Mouse (Mus musculus) MEL-GATA-1-ER (cell line): ENCODE measurements around the gene Shroom4.
"Not testable (repeated sequence)": the region's sequence is repeated elsewhere in the genome, so short reads cannot be mapped to it uniquely, and the experiment has no call there.

Source experiments
- DNase-seq: peaks from one replicate; pipeline ENCODE4 v3.0.0-alpha.2; 2012; ENCODE audit warnings: low read depth; ENCODE audit errors: extremely low read depth

The Shroom4 gene

GRCm38 (mm10) chrX:6399626-6400397 lies at the start of gene Shroom4:
Gene Shroom4 (plus strand): TSS chrX:6399854.
- DNase-seq, result no peak

GRCm38 (mm10) chrX:6356876-6357275 lies 42.8 kb upstream of the Shroom4 start:
- no peak for DNase-seq

GRCm38 (mm10) chrX:6357503-6358114 lies 42.0 kb upstream of the Shroom4 start:
- no peak for DNase-seq

GRCm38 (mm10) chrX:6368822-6369221 lies 30.8 kb upstream of the Shroom4 start:
- DNase-seq, result no peak

GRCm38 (mm10) chrX:6370706-6371105 lies 28.9 kb upstream of the Shroom4 start:
- no peak for DNase-seq

- DNase-seq, result no peak
These were observed 5.8 kb upstream of the Shroom4 start for GRCm38 (mm10) chrX:6393861-6394260.

GRCm38 (mm10) chrX:6399193-6399592 lies 461 bp upstream of the Shroom4 start:
- DNase-seq, result no peak

GRCm38 (mm10) chrX:6400398-6401020 lies 855 bp downstream of the Shroom4 start:
- no peak for DNase-seq

- DNase-seq, result no peak
These were observed 3.3 kb downstream of the Shroom4 start for GRCm38 (mm10) chrX:6402921-6403320.

- no peak for DNase-seq
These were observed 9.5 kb downstream of the Shroom4 start for GRCm38 (mm10) chrX:6409114-6409513.

GRCm38 (mm10) chrX:6415412-6415811 lies 15.8 kb downstream of the Shroom4 start:
- DNase-seq, result no peak

GRCm38 (mm10) chrX:6415936-6416335 lies 16.3 kb downstream of the Shroom4 start:
- DNase-seq, result no peak

GRCm38 (mm10) chrX:6418140-6418539 lies 18.5 kb downstream of the Shroom4 start:
- no peak for DNase-seq

GRCm38 (mm10) chrX:6435260-6435659 lies 35.6 kb downstream of the Shroom4 start:
- no peak for DNase-seq

GRCm38 (mm10) chrX:6446422-6446821 lies 46.8 kb downstream of the Shroom4 start:
- no peak for DNase-seq

GRCm38 (mm10) chrX:6448001-6448400 lies 48.3 kb downstream of the Shroom4 start:
- no peak for DNase-seq

GRCm38 (mm10) chrX:6453220-6453619 lies 53.6 kb downstream of the Shroom4 start:
- DNase-seq, result no peak

GRCm38 (mm10) chrX:6469251-6469650 lies 69.6 kb downstream of the Shroom4 start:
- not testable (repeated sequence) for DNase-seq

GRCm38 (mm10) chrX:6472563-6472962 lies 72.9 kb downstream of the Shroom4 start:
- DNase-seq, result not testable (repeated sequence)

- DNase-seq, result no peak
These were observed 75.5 kb downstream of the Shroom4 start for GRCm38 (mm10) chrX:6475177-6475576.

GRCm38 (mm10) chrX:6482268-6482667 lies 82.6 kb downstream of the Shroom4 start:
- DNase-seq, result no peak

GRCm38 (mm10) chrX:6483817-6484216 lies 84.2 kb downstream of the Shroom4 start:
- DNase-seq, result no peak
